Mouse (Mus musculus) T-helper 2 cell (primary cell): ENCODE data around the gene Lmod1.
"Not testable (repeated sequence)": the region's sequence is repeated elsewhere in the genome, so short reads cannot be mapped to it uniquely, and the experiment has no call there.

ENCODE experiments used
- in situ Hi-C: fragments of 300-600 bp; cut with MboI, MseI; formaldehyde crosslinking; loops from one replicate; pipeline ENCODE4 v1.15.1; 2025; ENCODE audit warnings: high pct_unique_total_duplicates

The Lmod1 gene

DNA sequence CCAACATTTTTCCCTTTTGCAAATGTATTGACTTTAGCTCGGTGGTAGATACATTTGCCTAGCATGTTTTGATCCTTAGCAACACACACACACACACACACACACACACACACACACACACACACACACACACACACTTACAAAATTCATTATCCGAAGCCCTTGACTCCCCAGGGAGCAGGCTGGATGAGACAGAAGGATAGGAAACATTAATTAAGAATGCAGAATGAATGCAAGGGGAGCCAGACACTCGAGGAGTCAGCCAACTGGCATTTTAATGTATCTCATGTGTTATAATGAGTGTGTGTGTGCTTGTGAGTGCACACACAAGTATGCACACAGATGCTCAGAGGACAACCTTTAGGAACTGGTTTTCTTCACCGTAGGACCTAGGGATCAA is 36.9 kb downstream of the Lmod1 start:
- in situ Hi-C loops = no loop called here

GRCm38 (mm10) chr1:135362115-135362514 is 37.5 kb downstream of the Lmod1 start:
- in situ Hi-C loops = no loop called here

DNA sequence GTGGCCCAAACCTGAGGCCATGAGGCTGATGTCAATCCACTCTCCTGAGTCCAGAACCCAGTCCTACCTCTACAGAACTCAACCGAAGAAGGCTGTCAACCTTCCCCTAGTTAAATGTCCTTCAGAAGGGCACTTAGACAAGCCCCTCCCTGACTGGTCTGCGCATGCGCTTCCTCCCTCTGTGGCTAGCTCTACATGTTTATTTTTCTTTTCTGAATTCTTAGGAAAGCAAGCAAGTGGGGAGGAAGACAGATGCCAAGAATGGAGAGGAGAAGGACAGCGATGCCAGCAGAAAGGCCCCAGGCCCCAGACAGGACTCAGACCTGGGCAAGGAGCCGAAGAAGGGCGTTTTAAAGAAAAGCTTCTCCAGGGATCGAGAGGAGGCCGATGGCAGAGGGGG is 38.8 kb downstream of the Lmod1 start:
- in situ Hi-C loops = no loop called here

DNA sequence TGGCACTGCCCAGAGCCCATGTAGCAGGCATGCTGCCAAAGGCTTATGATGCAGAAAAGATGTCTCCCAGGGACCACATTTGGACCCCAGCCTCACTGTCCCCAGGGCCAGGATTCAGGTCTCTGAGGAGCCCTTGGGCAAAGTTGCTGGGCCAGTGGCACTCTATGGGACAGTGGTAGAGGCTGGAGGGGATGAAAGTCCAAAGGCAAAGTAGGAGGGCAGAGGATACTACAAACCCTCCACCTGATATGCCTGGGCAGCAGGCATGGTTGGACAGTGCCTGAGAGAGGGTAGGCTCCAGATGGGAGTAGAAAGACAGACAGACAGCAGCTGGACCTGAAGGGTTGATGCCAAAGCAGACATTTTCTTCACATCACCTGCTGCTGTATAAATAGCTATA is 41.8 kb downstream of the Lmod1 start:
- in situ Hi-C loops = loop anchor here (5.0 kb wide), 1 partner anchor 189 kb away; no protein-coding TSS in a partner anchor

DNA sequence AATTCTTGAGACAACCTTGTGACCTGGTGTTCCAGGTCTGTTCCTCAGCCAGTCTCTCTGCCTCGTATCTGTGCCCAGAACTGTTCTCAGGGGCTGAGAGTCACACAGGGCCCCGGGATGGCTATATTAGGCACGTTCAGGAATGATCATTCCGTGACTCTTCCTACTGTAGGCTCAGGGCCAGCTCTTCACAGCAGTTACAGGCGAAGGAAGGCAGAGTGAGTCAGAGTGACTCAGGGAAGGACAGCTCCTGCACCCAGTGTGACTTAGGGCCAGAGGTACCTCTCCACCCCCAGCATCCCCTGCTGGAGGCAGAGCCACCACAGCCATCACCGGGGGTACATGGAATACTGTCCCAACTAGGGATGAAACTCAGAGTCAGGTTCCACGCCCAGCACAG is 42.4 kb downstream of the Lmod1 start:
- in situ Hi-C loops = loop anchor here (5.0 kb wide), 1 partner anchor 190 kb away; no protein-coding TSS in a partner anchor

- in situ Hi-C loops = loop anchor here (5.0 kb wide), 1 partner anchor 190 kb away; no protein-coding TSS in a partner anchor
Measured at GRCm38 (mm10) chr1:135367595-135367994, 43.0 kb downstream of the Lmod1 start.

GRCm38 (mm10) chr1:135368245-135368644 is 43.6 kb downstream of the Lmod1 start:
- in situ Hi-C loops = loop anchor here (5.0 kb wide), 1 partner anchor 191 kb away; no protein-coding TSS in a partner anchor

DNA sequence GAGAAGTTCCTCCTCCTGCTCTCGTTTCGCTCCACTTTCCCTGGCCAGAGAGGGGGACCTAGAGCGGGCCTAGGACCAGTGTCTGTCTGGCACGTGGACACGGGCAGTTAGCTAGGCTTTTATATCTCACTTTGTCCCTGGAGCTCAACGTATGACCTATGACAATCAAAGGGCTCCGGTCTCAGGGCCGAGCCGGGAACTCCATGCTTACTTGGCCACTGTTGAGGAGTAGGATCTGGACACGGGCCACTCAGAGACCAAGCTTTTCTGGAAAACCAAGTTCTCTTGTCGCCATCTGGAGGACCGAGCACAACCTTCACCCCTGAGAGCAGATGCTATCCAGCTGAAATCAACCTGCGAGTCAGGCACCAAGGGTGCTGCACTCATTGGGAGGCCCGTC is 44.4 kb downstream of the Lmod1 start:
- in situ Hi-C loops = loop anchor here (5.0 kb wide), 1 partner anchor 192 kb away; no protein-coding TSS in a partner anchor

DNA sequence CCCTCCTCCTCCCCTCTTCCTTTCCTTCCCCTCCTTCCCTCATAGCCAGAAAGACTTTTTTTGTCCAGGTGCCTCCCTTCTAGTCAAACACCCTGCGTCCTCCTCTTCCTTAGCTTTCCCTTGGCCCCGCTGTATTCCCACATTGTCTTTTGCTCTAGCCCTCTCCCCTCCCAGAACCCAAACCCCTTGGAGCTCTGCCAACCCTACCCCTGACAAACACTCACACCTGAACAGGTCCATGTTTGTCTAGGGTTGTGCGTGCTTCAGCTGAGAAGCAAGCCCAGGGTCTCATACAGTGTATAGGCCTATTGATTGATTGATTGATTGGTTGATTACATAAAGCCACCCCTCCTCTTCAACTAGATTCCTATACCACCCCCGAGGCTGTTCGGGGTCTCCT is 44.8 kb downstream of the Lmod1 start:
- in situ Hi-C loops = loop anchor here (5.0 kb wide), 1 partner anchor 192 kb away; no protein-coding TSS in a partner anchor

GRCm38 (mm10) chr1:135373171-135373677 is 48.6 kb downstream of the Lmod1 start:
- in situ Hi-C loops = no loop called here

GRCm38 (mm10) chr1:135374175-135374867 is 49.7 kb downstream of the Lmod1 start:
- in situ Hi-C loops = no loop called here

DNA sequence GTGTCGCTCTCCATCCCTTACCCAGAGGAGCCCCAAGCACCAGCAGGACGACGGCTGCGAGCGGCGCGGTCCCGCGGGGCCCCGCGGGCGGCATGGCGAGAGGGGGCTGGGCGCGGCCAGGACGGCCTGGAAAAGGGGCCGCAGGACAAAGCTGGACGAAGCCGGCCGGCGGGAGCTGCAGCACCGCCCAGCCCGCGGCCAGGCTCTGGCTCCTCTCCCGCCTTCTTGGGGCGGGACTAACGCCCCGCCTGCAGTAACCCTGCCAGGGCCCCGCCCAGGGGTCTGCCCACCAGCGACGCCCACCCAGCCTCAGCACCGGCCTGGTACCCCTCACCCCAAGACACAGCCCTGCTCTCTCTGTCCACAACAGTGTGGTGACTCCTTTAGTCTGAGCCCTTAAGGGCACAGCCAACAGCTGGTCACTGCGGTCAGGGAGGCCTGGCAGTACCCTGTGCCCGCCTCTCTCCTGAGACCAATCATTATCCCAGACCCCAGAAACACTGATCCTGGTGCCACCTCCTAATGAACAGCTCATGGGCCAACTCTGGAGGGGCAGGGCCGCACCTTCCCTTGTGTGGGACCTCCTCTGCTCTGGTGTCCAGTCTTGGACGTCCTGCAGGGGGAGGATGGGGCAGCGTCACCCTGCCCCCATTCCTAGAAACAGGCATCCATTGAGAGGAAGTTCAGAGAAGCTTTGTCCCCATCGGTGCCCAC is 50.4 kb downstream of the Lmod1 start, which contains the start of gene Shisa4:
TSS of gene Shisa4 (minus strand) at position 370 of the 714 bp plus-strand sequence.
- in situ Hi-C loops = no loop called here

DNA sequence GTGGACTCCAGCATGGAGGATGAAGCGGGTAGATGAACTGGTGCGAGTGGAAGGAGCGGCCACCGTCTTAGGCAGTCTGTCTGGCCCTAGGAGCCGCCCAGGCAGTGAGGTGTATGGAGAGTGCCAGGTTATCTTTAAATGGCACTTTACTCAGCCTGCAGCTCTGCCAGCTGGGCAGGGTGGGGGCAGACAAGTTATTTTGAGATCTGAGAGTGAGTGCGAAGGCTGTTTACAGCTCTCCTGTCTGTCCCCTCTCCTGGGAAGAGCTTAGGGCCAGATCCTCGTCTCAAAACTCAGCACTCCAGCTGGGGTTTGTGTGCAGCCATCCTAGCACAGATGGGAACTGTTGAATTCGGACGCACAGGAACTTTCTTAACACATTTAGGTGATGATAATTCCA is 54.0 kb downstream of the Lmod1 start:
- in situ Hi-C loops = no loop called here

DNA sequence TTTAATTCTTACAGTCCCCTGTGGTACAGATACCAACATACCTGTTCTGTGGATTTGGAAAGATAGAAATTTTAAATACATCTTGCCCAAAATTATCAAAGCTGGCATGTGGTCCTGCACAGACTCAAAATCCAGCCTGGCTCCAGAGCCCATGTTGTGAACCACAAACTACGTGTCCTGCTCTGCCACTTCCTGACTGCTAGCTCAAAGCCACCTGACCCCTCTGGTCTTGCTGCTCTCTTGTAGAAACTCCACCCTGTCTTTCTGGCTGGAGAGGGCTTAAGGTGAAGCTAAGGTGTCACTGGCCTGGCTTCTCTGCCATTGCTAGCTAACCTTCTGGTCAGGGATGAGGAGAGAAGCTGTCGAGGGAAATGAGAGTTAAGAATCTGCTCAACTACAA is 54.4 kb downstream of the Lmod1 start:
- in situ Hi-C loops = no loop called here

GRCm38 (mm10) chr1:135380071-135380991 is 55.7 kb downstream of the Lmod1 start:
- in situ Hi-C loops = no loop called here

GRCm38 (mm10) chr1:135381560-135381959 is 57.0 kb downstream of the Lmod1 start:
- in situ Hi-C loops = not testable (repeated sequence)

DNA sequence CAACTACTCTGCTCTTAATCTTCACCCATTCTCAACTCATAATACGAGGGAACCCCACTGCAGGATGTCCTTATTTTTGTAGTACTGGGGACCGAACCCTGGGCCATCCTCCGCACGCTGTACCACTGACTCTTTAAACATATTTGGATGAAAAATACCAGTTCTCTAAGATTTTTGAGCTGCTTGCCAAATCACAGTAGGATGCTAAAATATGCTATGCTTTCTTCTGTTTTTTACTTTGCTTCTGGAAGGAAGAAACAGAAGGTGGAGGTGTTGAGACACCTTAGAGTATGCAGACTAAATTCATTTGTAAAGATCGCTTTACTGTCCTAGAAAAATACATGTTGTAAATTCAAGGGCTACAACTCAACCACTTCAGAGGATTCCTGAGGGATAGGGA is 59.6 kb downstream of the Lmod1 start:
- in situ Hi-C loops = no loop called here

DNA sequence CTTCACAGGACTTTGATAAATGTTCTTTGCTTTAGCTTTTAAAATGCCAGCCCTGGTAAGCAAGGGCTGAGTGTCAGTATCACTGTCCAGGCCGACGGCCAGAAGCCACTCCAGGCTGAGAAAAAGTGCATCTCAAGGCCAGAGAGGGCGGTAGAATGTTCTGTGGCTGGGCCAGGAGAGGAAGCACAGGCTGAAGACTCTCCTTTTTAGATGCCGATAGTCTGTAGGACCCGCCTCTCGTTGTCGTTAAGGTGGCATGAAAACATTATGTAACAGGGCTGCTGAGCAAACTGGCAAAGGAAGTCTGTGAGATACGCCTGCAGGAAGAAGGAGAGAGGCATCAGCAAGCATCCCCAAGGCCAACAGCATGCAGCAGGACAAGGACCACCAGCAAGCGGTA is 60.6 kb downstream of the Lmod1 start:
- in situ Hi-C loops = no loop called here

GRCm38 (mm10) chr1:135399466-135399865 is 74.9 kb downstream of the Lmod1 start:
- in situ Hi-C loops = no loop called here

DNA sequence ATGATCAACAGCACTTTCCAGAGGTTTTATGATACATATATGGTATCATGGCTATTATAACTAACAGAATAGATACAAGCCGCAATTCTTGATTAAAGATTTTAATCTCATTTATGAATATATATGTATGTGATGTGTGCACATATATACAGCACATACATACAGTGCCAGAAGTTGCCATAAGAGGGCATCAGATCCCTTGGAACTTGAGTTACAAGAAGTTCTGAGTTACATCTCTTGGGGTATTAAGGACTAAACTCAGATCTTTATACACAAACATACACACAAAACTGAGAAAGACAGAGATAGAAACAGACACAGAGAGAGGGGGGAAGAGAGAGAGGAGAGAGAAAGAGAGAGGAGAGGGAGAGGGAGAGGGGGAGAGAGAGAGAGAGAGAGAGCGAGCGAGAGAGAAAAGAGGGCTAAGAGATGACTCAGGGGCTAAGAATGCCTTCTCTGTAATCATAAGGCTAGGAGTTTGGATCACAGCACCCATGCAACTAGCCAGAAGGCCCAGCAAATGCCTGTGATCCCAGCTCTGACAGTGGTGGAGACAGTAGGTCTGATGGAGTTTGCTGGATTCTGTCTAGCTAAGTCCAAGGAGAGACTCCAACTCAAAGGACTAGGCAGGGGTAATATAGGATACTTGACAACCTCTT is 77.0 kb downstream of the Lmod1 start:
- in situ Hi-C loops = no loop called here

DNA sequence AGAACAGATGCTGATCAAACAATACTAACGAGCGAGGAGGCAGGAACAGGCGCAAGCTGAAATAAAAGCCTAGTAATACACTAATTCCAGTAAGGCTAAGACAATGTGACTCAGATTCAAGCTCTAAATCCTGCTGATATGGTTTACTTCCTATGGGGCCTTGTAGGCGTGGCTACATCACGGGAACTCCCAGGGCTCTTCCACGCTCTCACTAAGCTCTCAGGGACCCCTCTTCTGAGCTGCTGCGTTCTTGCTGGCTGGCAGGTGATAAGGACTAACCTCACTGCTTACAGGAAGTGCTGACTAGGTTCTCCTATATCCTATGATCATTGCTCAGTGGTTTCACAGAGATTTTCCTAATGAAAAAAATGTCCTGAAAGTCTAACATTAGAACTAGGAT is 80.7 kb downstream of the Lmod1 start:
- in situ Hi-C loops = no loop called here
